Mouse (Mus musculus): ENCODE measurements around the gene Gm26620. TPM values are rescaled to one million over a fixed set of nuclear protein-coding genes. Genes with fewer than 3 reads are reported as not detected.

Gm26620 gene
- total RNA-seq (2015) (1.2 TPM in 1 of 2 replicates, not detected in the other), total RNA-seq (2017) (not detected in 2 replicates)

GRCm38 (mm10) chr1:170884978-170885561 lies at the start of gene Gm26620, which contains the start of gene Dusp12:
Gene Gm26620, plus strand, starts transcription at chr1:170885065.
Gene Dusp12, minus strand, starts transcription at chr1:170885540.
- ATAC-seq (ENCODE audit: poor library complexity, severe bottlenecking) = peak; percentile 99

- no peak for ATAC-seq (ENCODE audit: poor library complexity, severe bottlenecking)
Measured at GRCm38 (mm10) chr1:170839685-170840084, 45.2 kb upstream of the Gm26620 start.

- ATAC-seq (ENCODE audit: poor library complexity, severe bottlenecking) = peak; percentile 84
Measured at GRCm38 (mm10) chr1:170844380-170844779, 40.5 kb upstream of the Gm26620 start.

- ATAC-seq (ENCODE audit: poor library complexity, severe bottlenecking) = peak; percentile 65
Measured at GRCm38 (mm10) chr1:170845448-170846307, 39.2 kb upstream of the Gm26620 start.

- no peak for ATAC-seq (ENCODE audit: poor library complexity, severe bottlenecking)
Measured at GRCm38 (mm10) chr1:170850007-170850406, 34.9 kb upstream of the Gm26620 start.

GRCm38 (mm10) chr1:170850637-170851624 lies 33.9 kb upstream of the Gm26620 start:
- no peak for ATAC-seq (ENCODE audit: poor library complexity, severe bottlenecking)

- peak; percentile 96 for ATAC-seq (ENCODE audit: poor library complexity, severe bottlenecking)
Measured at GRCm38 (mm10) chr1:170853604-170854003, 31.3 kb upstream of the Gm26620 start.

- no peak for ATAC-seq (ENCODE audit: poor library complexity, severe bottlenecking)
Measured at GRCm38 (mm10) chr1:170855056-170855760, 29.7 kb upstream of the Gm26620 start.

GRCm38 (mm10) chr1:170857369-170857768 lies 27.5 kb upstream of the Gm26620 start:
- ATAC-seq (ENCODE audit: poor library complexity, severe bottlenecking) = no peak

- no peak for ATAC-seq (ENCODE audit: poor library complexity, severe bottlenecking)
Measured at GRCm38 (mm10) chr1:170858872-170859271, 26.0 kb upstream of the Gm26620 start.

GRCm38 (mm10) chr1:170861671-170862434 lies 23.0 kb upstream of the Gm26620 start:
- ATAC-seq (ENCODE audit: poor library complexity, severe bottlenecking) = no peak

- ATAC-seq (ENCODE audit: poor library complexity, severe bottlenecking) = no peak
Measured at GRCm38 (mm10) chr1:170862435-170862717, 22.5 kb upstream of the Gm26620 start.

GRCm38 (mm10) chr1:170863033-170863432 lies 21.8 kb upstream of the Gm26620 start:
- peak; percentile 43 for ATAC-seq (ENCODE audit: poor library complexity, severe bottlenecking)

GRCm38 (mm10) chr1:170864234-170864633 lies 20.6 kb upstream of the Gm26620 start:
- no peak for ATAC-seq (ENCODE audit: poor library complexity, severe bottlenecking)

- ATAC-seq (ENCODE audit: poor library complexity, severe bottlenecking) = no peak
Measured at GRCm38 (mm10) chr1:170864754-170865153, 20.1 kb upstream of the Gm26620 start.

- no peak for ATAC-seq (ENCODE audit: poor library complexity, severe bottlenecking)
Measured at GRCm38 (mm10) chr1:170865406-170865805, 19.5 kb upstream of the Gm26620 start.

GRCm38 (mm10) chr1:170866992-170867690 lies 17.7 kb upstream of the Gm26620 start:
- 0 out of 2 replicates have a peak, but pooled peaks have one; percentile 2 for ATAC-seq (ENCODE audit: poor library complexity, severe bottlenecking)

- peak; percentile 89 for ATAC-seq (ENCODE audit: poor library complexity, severe bottlenecking)
Measured at GRCm38 (mm10) chr1:170867691-170868105, 17.2 kb upstream of the Gm26620 start, which contains the start of gene Atf6. Gene Atf6, minus strand, starts transcription at chr1:170867771.

Measured in megakaryocyte, adult 5-6 weeks (primary cell).